Mouse (Mus musculus): Measurements from ENCODE around the gene Btnl2.
A peak's percentile ranks its signal among the peaks of the same experiment; 100 is the strongest.
"Not testable (repeated sequence)": the region's sequence is repeated elsewhere in the genome, so short reads cannot be mapped to it uniquely, and the experiment has no call there.

Gene Btnl2

GRCm38 (mm10) chr17:34354539-34354938 is at the start of gene Btnl2:
Gene Btnl2 (plus strand): TSS chr17:34354822.
- no peak for DNase-seq (ENCODE audit: low spot score)

GRCm38 (mm10) chr17:34305380-34306030 is 49.1 kb upstream of the Btnl2 start, which contains the start of gene H2-Eb1:
Gene H2-Eb1 (plus strand): TSS chr17:34305867.
- DNase-seq (ENCODE audit: low spot score) = peak; percentile 85

GRCm38 (mm10) chr17:34306407-34306806 is 48.2 kb upstream of the Btnl2 start:
- DNase-seq (ENCODE audit: low spot score) = no peak

GRCm38 (mm10) chr17:34307216-34307615 is 47.4 kb upstream of the Btnl2 start:
- no peak for DNase-seq (ENCODE audit: low spot score)

GRCm38 (mm10) chr17:34308161-34308560 is 46.5 kb upstream of the Btnl2 start:
- DNase-seq (ENCODE audit: low spot score) = no peak

- DNase-seq (ENCODE audit: low spot score) = no peak
Measured at GRCm38 (mm10) chr17:34309225-34309624, 45.4 kb upstream of the Btnl2 start.

GRCm38 (mm10) chr17:34309683-34310385 is 44.8 kb upstream of the Btnl2 start:
- peak; percentile 51 for DNase-seq (ENCODE audit: low spot score)

GRCm38 (mm10) chr17:34310526-34310925 is 44.1 kb upstream of the Btnl2 start:
- not testable (repeated sequence) for DNase-seq (ENCODE audit: low spot score)

- no peak for DNase-seq (ENCODE audit: low spot score)
Measured at GRCm38 (mm10) chr17:34312185-34312584, 42.4 kb upstream of the Btnl2 start.

- DNase-seq (ENCODE audit: low spot score) = peak; percentile 57
Measured at GRCm38 (mm10) chr17:34313393-34313792, 41.2 kb upstream of the Btnl2 start.

GRCm38 (mm10) chr17:34314286-34314685 is 40.3 kb upstream of the Btnl2 start:
- DNase-seq (ENCODE audit: low spot score) = no peak

- DNase-seq (ENCODE audit: low spot score) = no peak
Measured at GRCm38 (mm10) chr17:34315512-34315911, 39.1 kb upstream of the Btnl2 start.

- DNase-seq (ENCODE audit: low spot score) = no peak
Measured at GRCm38 (mm10) chr17:34316697-34317096, 37.9 kb upstream of the Btnl2 start.

- no peak for DNase-seq (ENCODE audit: low spot score)
Measured at GRCm38 (mm10) chr17:34317275-34317674, 37.3 kb upstream of the Btnl2 start.

- no peak for DNase-seq (ENCODE audit: low spot score)
Measured at GRCm38 (mm10) chr17:34325436-34325835, 29.2 kb upstream of the Btnl2 start, which contains the start of gene H2-Eb2. Gene H2-Eb2 (plus strand): TSS chr17:34325665.

- DNase-seq (ENCODE audit: low spot score) = no peak
Measured at GRCm38 (mm10) chr17:34326373-34326772, 28.2 kb upstream of the Btnl2 start.

- DNase-seq (ENCODE audit: low spot score) = no peak
Measured at GRCm38 (mm10) chr17:34329807-34330206, 24.8 kb upstream of the Btnl2 start.

GRCm38 (mm10) chr17:34331200-34331599 is 23.4 kb upstream of the Btnl2 start:
- no peak for DNase-seq (ENCODE audit: low spot score)

GRCm38 (mm10) chr17:34340619-34341402 is 13.8 kb upstream of the Btnl2 start:
- no peak for DNase-seq (ENCODE audit: low spot score)

- DNase-seq (ENCODE audit: low spot score) = no peak
Measured at GRCm38 (mm10) chr17:34344882-34345281, 9.7 kb upstream of the Btnl2 start.

- DNase-seq (ENCODE audit: low spot score) = no peak
Measured at GRCm38 (mm10) chr17:34345486-34345885, 9.1 kb upstream of the Btnl2 start.

GRCm38 (mm10) chr17:34346041-34346440 is 8.6 kb upstream of the Btnl2 start:
- no peak for DNase-seq (ENCODE audit: low spot score)

Data from left cerebral cortex, adult 11 months (tissue).